Mouse (Mus musculus) heart, embryonic 14.5 days (tissue): ENCODE results near the gene Stat5a. TPM values are rescaled to one million over a fixed set of nuclear protein-coding genes. Genes with fewer than 3 reads are reported as not detected.

Source experiments
- ATAC-seq: fragments of 200-750 bp; cut with Nextera tagmentation; 2 replicates; pipeline ENCODE4 v1.8.0; 2017; ENCODE audit warnings: low read depth, moderate TSS enrichment; ENCODE audit not compliant: insufficient number of reproducible peaks, insufficient read depth, low FRiP score
- H3K27ac ChIP-seq, 2 experiments: fragments of 200-500 bp in 1 of 2; fragments of 300-500 bp in 1 of 2; sonication (generic) in 1 of 2; replicated peaks in 1 of 2; 2 replicates each; pipeline ENCODE4 v1.5.1; 2012 to 2014; ENCODE audit warnings: low read depth in 2 of 2, low read length in 2 of 2, control low read depth in 1 of 2, mild to moderate bottlenecking in 1 of 2, mixed read lengths in 1 of 2; ENCODE audit not compliant: control insufficient read depth in 1 of 2, insufficient read depth in 1 of 2
- H3K27me3 ChIP-seq: fragments of 300-500 bp; sonication (generic); 2 replicates; pipeline ENCODE4 v1.6.1; 2014; ENCODE audit warnings: mild to moderate bottlenecking, low read length, control low read depth; ENCODE audit not compliant: control insufficient read depth, insufficient read depth
- H3K36me3 ChIP-seq: fragments of 300-500 bp; sonication (generic); 2 replicates; pipeline ENCODE4 v1.6.1; 2014; ENCODE audit warnings: mild to moderate bottlenecking, control low read depth, low read length, mixed read lengths; ENCODE audit not compliant: control insufficient read depth, insufficient read depth
- H3K4me1 ChIP-seq, 2 experiments: fragments of 200-500 bp in 1 of 2; fragments of 300-500 bp in 1 of 2; sonication (generic) in 1 of 2; 2 replicates each; pipeline ENCODE4 v1.6.1; 2012 to 2014; ENCODE audit warnings: low read length in 2 of 2, control low read depth in 1 of 2, mixed read lengths in 1 of 2; ENCODE audit not compliant: control insufficient read depth in 2 of 2, insufficient read depth in 2 of 2
- H3K4me2 ChIP-seq: fragments of 300-500 bp; sonication (generic); 2 replicates; pipeline ENCODE4 v1.6.1; 2014; ENCODE audit warnings: mild to moderate bottlenecking, low read length
- H3K4me3 ChIP-seq, 2 experiments: fragments of 200-500 bp in 1 of 2; fragments of 300-500 bp in 1 of 2; sonication (generic) in 1 of 2; 2 replicates each; pipeline ENCODE4 v1.5.1; 2012 to 2014; ENCODE audit warnings: low read length in 2 of 2, mild to moderate bottlenecking in 2 of 2, control low read depth in 1 of 2, low read depth in 1 of 2, moderate library complexity in 1 of 2; ENCODE audit not compliant: control insufficient read depth in 1 of 2, insufficient read depth in 1 of 2
- H3K9ac ChIP-seq: fragments of 300-500 bp; sonication (generic); 2 replicates; pipeline ENCODE4 v1.6.1; 2014; ENCODE audit warnings: mild to moderate bottlenecking, low read length
- H3K9me3 ChIP-seq: fragments of 300-500 bp; sonication (generic); 2 replicates; pipeline ENCODE4 v1.6.1; 2016; ENCODE audit warnings: low read length, control low read depth; ENCODE audit not compliant: control insufficient read depth
- WGBS: fragments of 180-500 bp; shearing (Covaris S2); extraction: QIAGEN DNeasy Blood & Tissue Kit; methylation state at CpG from one replicate; pipeline ENCODE4 v1.1.7; 2014; 5-methylcytosine and 5-hydroxymethylcytosine counted together
- polyA plus RNA-seq: library from polyadenylated mRNA; unstranded; fragments of >200 nt; fragmentation: Nextera tagmentation; extraction: Ambion mirVana; gene quantifications from 2 replicates; pipeline ENCODE4 v1.2.1, GENCODE M21; 2014

Gene Stat5a
- polyA plus RNA-seq, 1 experiment from 2014 or later: 5.6 TPM

- ATAC-seq: no peak
- WGBS: 83% methylated on average over 6 of the region's 6 CpGs
- no peaks in the 10 kb centered on the region for H3K36me3 ChIP-seq
Observed at GRCm38 (mm10) chr11:100845793-100846192, 13.4 kb upstream of the Stat5a start.

GRCm38 (mm10) chr11:100847572-100847971 lies 11.6 kb upstream of the Stat5a start:
- ATAC-seq: no peak
- Histone ChIP-seq H3K4me3 (no peak overlapping the region), H3K9me3 (no peaks in the 10 kb centered on the region), H3K27ac (no peak overlapping the region), H3K36me3 (no peaks in the 10 kb centered on the region), H3K9ac (no peak overlapping the region), H3K27me3 (no peaks in the 10 kb centered on the region), H3K4me1 (peaks cover 4 to 26% of the 10 kb centered on the region in 2 experiments; a peak in 3 of 4 replicates), H3K4me2 (no peak overlapping the region)
- 95% methylated on average over 4 of the region's 4 CpGs for WGBS

More at GRCm38 (mm10) chr11:100845793-100846192, 13.4 kb upstream of the Stat5a start:
- H3K27me3 ChIP-seq: no peaks in the 10 kb centered on the region
- no peak overlapping the region for H3K4me3 ChIP-seq
- H3K9ac ChIP-seq: no peak overlapping the region
- H3K27ac ChIP-seq: no peak overlapping the region
- H3K4me2 ChIP-seq: no peak overlapping the region
- peaks cover 0 to 23% of the 10 kb centered on the region in 2 experiments; a peak in 3 of 4 replicates for H3K4me1 ChIP-seq
- H3K9me3 ChIP-seq: no peaks in the 10 kb centered on the region

GRCm38 (mm10) chr11:100848080-100848479 lies 11.1 kb upstream of the Stat5a start:
- 61% methylated on average over 4 of the region's 4 CpGs for WGBS
- Histone ChIP-seq H3K27ac (no peak overlapping the region), H3K4me3 (no peak overlapping the region), H3K9ac (no peak overlapping the region), H3K4me2 (peak overlapping the region; percentile 94), H3K4me1 (peaks cover 4 to 26% of the 10 kb centered on the region in 2 experiments; a peak in 3 of 4 replicates), H3K9me3 (no peaks in the 10 kb centered on the region), H3K27me3 (no peaks in the 10 kb centered on the region; the same call in 1 of the 2 replicates), H3K36me3 (no peaks in the 10 kb centered on the region)
- no peak for ATAC-seq

GRCm38 (mm10) chr11:100848789-100849379 lies 10.3 kb upstream of the Stat5a start:
- WGBS: 40% methylated on average over 6 of the region's 6 CpGs
- Histone ChIP-seq H3K4me2 (peak overlapping the region; percentile 94), H3K9ac (peak overlapping the region; percentile 98), H3K4me3 (peak overlapping the region; percentile 57 to 96; a peak in 3 of 4 replicates), H3K27ac (peak overlapping the region in 1 of 2 experiments; percentile 92; a peak in 2 of 4 replicates), H3K4me1 (peaks cover 4 to 26% of the 10 kb centered on the region in 2 experiments; a peak in 3 of 4 replicates), H3K9me3 (no peaks in the 10 kb centered on the region), H3K36me3 (no peaks in the 10 kb centered on the region), H3K27me3 (no peaks in the 10 kb centered on the region; the same call in 1 of the 2 replicates)
- no peak for ATAC-seq

- Histone ChIP-seq H3K4me3 (peak overlapping the region; percentile 57 to 96), H3K4me2 (peak overlapping the region; percentile 94), H3K4me1 (peaks cover 6 to 26% of the 10 kb centered on the region in 2 experiments; a peak in 3 of 4 replicates), H3K9ac (peak overlapping the region; percentile 98), H3K27me3 (no peaks in the 10 kb centered on the region; the same call in 1 of the 2 replicates), H3K36me3 (no peaks in the 10 kb centered on the region), H3K27ac (peak overlapping the region; percentile 11 to 92; a peak in 3 of 4 replicates), H3K9me3 (no peaks in the 10 kb centered on the region)
- ATAC-seq: no peak
- WGBS: 2% methylated on average over 9 of the region's 13 CpGs
Observed at GRCm38 (mm10) chr11:100849456-100850037, 9.6 kb upstream of the Stat5a start.

- H3K4me2 ChIP-seq: peak within 1 kb of the TSS; percentile 94
- H3K4me1 ChIP-seq: peaks cover 6 to 26% of the 10 kb centered on the region in 2 experiments; a peak in 3 of 4 replicates
- no peaks in the 10 kb centered on the region; the same call in 1 of the 2 replicates for H3K27me3 ChIP-seq
- peak within 1 kb of the TSS; percentile 11 to 92 for H3K27ac ChIP-seq
- H3K36me3 ChIP-seq: no peaks in the 10 kb centered on the region
- H3K4me3 ChIP-seq: peak within 1 kb of the TSS; percentile 57 to 96
- no peaks in the 10 kb centered on the region for H3K9me3 ChIP-seq
- WGBS: under 1% methylated on average over 71 of the region's 104 CpGs
- H3K9ac ChIP-seq: peak within 1 kb of the TSS; percentile 98
- peak; percentile 80 for ATAC-seq
Observed at GRCm38 (mm10) chr11:100850038-100850777, 8.9 kb upstream of the Stat5a start, which contains the start of gene Stat5b. Gene Stat5b, minus strand, starts transcription at chr11:100850724.

- Histone ChIP-seq H3K27ac (peak overlapping the region; percentile 11 to 92), H3K9ac (peak overlapping the region; percentile 98), H3K4me1 (peaks cover 6 to 26% of the 10 kb centered on the region in 2 experiments; a peak in 3 of 4 replicates), H3K36me3 (no peaks in the 10 kb centered on the region), H3K4me3 (peak overlapping the region; percentile 57 to 96), H3K9me3 (no peaks in the 10 kb centered on the region), H3K27me3 (no peaks in the 10 kb centered on the region; the same call in 1 of the 2 replicates), H3K4me2 (peak overlapping the region; percentile 94)
- WGBS: 2% methylated on average over 33 of the region's 33 CpGs
- peak; percentile 6; the same call in 1 of the 2 replicates for ATAC-seq
Observed at GRCm38 (mm10) chr11:100850778-100851528, 8.2 kb upstream of the Stat5a start.
